Mouse (Mus musculus) midbrain, embryonic 10.5 days (tissue): Measurements from ENCODE around the gene Crebl2. TPM values are rescaled to one million over a fixed set of nuclear protein-coding genes. Genes with fewer than 3 reads are reported as not detected.
A peak's percentile ranks its signal among the peaks of the same experiment; 100 is the strongest.

Experiments used
- DNase-seq: peaks from one replicate; pipeline ENCODE4 v3.0.0-alpha.2; 2017; ENCODE audit warnings: low spot score
- H3K27ac ChIP-seq: fragments of 300-500 bp; sonication (generic); replicated peaks from 2 replicates; pipeline ENCODE4 v1.5.1; 2016; ENCODE audit warnings: mild to moderate bottlenecking
- H3K27me3 ChIP-seq: fragments of 300-500 bp; sonication (generic); 2 replicates; pipeline ENCODE4 v1.6.1; 2016; ENCODE audit warnings: low read depth, mild to moderate bottlenecking; ENCODE audit not compliant: poor library complexity, severe bottlenecking
- H3K36me3 ChIP-seq: fragments of 300-500 bp; sonication (generic); 2 replicates; pipeline ENCODE4 v1.6.1; 2016; ENCODE audit warnings: mild to moderate bottlenecking, moderate library complexity
- H3K4me1 ChIP-seq: fragments of 300-500 bp; sonication (generic); 2 replicates; pipeline ENCODE4 v1.6.1; 2016
- H3K4me3 ChIP-seq: fragments of 300-500 bp; sonication (generic); 2 replicates; pipeline ENCODE4 v1.5.1; 2016; ENCODE audit warnings: mild to moderate bottlenecking, moderate library complexity
- H3K9me3 ChIP-seq: fragments of 300-500 bp; sonication (generic); replicated peaks from 2 replicates; pipeline ENCODE4 v1.6.1; 2016; ENCODE audit warnings: mild to moderate bottlenecking
- WGBS: fragments of 180-500 bp; shearing (Covaris S2); methylation state at CpG from one replicate; pipeline ENCODE4 v1.1.7; 2016; 5-methylcytosine and 5-hydroxymethylcytosine counted together
- polyA plus RNA-seq: library from polyadenylated mRNA; unstranded; fragments of >200 nt; fragmentation: Nextera tagmentation; extraction: Ambion mirVana; gene quantifications from 2 replicates; pipeline ENCODE4 v1.2.1, GENCODE M21; 2016

Crebl2 gene
- polyA plus RNA-seq, 1 experiment from 2014 or later: 1.0 TPM

DNA sequence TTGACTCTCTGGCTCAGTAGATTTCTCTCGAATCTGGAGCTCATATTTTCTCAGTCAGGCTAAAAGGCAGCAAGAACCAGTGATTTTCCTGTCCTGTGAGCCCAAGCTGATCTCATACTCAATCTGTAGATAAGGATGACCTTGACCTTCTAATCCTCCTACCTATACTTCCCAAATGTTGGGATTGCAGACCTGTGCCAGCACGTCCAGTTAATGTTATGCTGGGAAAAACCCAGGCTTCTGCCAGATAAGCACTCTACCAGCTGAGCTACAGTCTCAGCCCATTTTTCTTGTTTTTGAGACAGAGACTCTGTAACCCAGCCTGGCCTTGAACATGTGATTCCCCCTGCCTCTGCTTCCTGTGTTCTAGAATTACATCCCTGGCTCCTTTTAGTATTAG lies 10.4 kb downstream of the Crebl2 start:
- H3K9me3 ChIP-seq: no peaks in the 10 kb centered on the region
- no peaks in the 10 kb centered on the region for H3K4me1 ChIP-seq
- no peak overlapping the region for H3K4me3 ChIP-seq
- H3K27me3 ChIP-seq: no peaks in the 10 kb centered on the region
- DNase-seq: no peak
- H3K36me3 ChIP-seq: no peaks in the 10 kb centered on the region
- WGBS: 78% methylated on average over 2 of the region's 2 CpGs
- H3K27ac ChIP-seq: no peak overlapping the region

- no peak for DNase-seq
- Histone ChIP-seq H3K9me3 (no peaks in the 10 kb centered on the region), H3K27me3 (no peaks in the 10 kb centered on the region), H3K36me3 (no peaks in the 10 kb centered on the region), H3K4me1 (no peaks in the 10 kb centered on the region), H3K4me3 (no peak overlapping the region), H3K27ac (no peak overlapping the region)
- 84% methylated on average over 4 of the region's 4 CpGs for WGBS
Observed at GRCm38 (mm10) chr6:134845726-134846125, 15.8 kb downstream of the Crebl2 start.

DNA sequence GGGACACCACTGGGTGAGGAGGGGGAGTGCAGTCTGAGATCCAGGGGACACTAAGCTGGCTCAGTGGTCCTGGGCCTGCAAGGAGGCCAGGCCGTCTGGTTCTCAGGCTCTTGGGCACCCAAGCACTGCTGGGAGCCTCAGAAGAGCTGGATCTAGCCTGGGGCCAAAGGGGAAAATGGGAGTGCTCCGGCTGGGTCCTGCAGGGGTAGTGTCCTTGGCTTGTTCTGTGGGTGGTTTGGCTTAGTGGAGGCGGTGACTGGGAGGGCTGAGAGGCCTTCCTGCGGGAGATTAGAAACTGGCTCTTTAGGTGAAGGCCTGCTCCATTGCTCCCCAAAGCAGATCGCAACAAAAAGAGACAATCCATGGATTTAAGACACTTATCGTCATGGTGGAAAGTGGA lies 16.4 kb downstream of the Crebl2 start:
- no peaks in the 10 kb centered on the region for H3K9me3 ChIP-seq
- H3K36me3 ChIP-seq: no peaks in the 10 kb centered on the region
- no peak overlapping the region for H3K4me3 ChIP-seq
- H3K27ac ChIP-seq: peak overlapping the region; percentile 42
- H3K4me1 ChIP-seq: no peaks in the 10 kb centered on the region
- DNase-seq: no peak
- no peaks in the 10 kb centered on the region for H3K27me3 ChIP-seq
- 72% methylated on average over 6 of the region's 6 CpGs for WGBS

DNA sequence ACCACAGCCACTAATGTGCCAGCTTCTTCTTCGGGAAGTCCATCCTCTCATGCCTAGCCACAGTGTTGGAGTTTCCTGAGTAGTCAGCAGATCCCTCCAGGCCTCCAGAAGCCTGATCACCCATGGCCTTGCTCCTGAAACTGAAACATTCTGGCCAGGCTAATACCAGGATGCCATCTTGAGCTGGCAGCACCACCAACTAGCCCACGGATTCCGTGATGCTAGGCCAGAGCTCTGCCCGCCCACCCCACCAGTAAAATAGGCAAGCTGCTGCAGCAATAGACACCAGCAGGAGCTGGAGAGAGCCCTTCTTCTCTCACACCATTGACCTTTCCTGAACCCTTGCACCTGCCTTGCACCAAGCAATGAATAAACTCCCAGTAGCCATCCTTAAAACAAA lies 17.6 kb downstream of the Crebl2 start:
- no peaks in the 10 kb centered on the region for H3K9me3 ChIP-seq
- no peak overlapping the region for H3K27ac ChIP-seq
- H3K27me3 ChIP-seq: no peaks in the 10 kb centered on the region
- 90% methylated on average over 4 of the region's 4 CpGs for WGBS
- DNase-seq: no peak
- no peak overlapping the region for H3K4me3 ChIP-seq
- H3K36me3 ChIP-seq: no peaks in the 10 kb centered on the region
- H3K4me1 ChIP-seq: no peaks in the 10 kb centered on the region

GRCm38 (mm10) chr6:134848197-134848890 lies 18.4 kb downstream of the Crebl2 start:
- Histone ChIP-seq H3K36me3 (no peaks in the 10 kb centered on the region), H3K4me3 (no peak overlapping the region), H3K9me3 (no peaks in the 10 kb centered on the region), H3K27ac (no peak overlapping the region), H3K4me1 (no peaks in the 10 kb centered on the region), H3K27me3 (no peaks in the 10 kb centered on the region)
- DNase-seq: peak; percentile 30
- 78% methylated on average over 5 of the region's 5 CpGs for whole genome bisulfite sequencing

DNA sequence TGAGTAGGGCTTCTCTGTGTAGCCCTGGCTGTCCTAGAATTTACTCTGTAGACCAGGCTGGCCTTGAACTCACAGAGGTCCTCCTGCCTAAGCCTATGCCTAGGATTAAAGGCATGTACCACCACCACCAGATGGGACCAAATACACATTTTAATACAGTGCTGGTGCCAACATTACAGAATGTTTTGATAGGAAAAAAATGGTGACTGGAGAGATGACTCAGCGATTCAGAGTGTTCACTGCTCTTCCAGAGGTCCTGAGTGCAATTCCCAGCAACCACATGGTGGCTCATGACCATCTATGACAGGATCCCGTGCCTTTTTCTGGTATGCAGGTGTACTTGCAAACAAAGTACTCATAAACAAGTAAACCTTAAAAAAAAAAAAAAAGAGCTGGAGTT lies 19.5 kb downstream of the Crebl2 start:
- Histone ChIP-seq H3K27me3 (no peaks in the 10 kb centered on the region), H3K9me3 (no peaks in the 10 kb centered on the region), H3K4me1 (peaks cover 7% of the 10 kb centered on the region), H3K27ac (no peak overlapping the region), H3K36me3 (no peaks in the 10 kb centered on the region), H3K4me3 (no peak overlapping the region)
- 84% methylated on average over 2 of the region's 2 CpGs for WGBS
- no peak for DNase-seq

- H3K27me3 ChIP-seq: no peaks in the 10 kb centered on the region
- no peak overlapping the region for H3K4me3 ChIP-seq
- H3K9me3 ChIP-seq: no peaks in the 10 kb centered on the region
- H3K36me3 ChIP-seq: no peaks in the 10 kb centered on the region
- no peak overlapping the region for H3K27ac ChIP-seq
- WGBS: 87% methylated on average over 3 of the region's 3 CpGs
- H3K4me1 ChIP-seq: peaks cover 12% of the 10 kb centered on the region
- DNase-seq: no peak
Observed at GRCm38 (mm10) chr6:134849985-134850384, 20.0 kb downstream of the Crebl2 start.

DNA sequence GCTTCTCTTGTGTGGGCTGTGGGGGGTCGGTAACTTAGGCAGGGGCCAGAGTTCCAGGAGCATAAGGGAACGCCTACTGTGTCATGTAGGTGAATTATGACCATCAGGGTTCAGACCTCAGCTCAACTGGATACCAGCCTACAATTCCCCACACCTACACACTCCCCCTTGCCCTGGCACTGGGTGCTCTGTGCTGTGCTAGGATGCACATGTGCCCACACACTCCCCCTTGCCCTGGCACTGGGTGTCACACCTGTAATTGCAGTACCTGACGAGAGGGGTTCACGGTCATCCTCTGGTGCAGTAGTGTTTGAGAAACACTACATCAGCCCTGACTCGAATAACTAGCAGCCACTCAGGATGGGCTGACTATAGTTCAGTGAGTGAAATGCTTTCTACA lies 24.8 kb downstream of the Crebl2 start:
- DNase-seq: no peak
- Histone ChIP-seq H3K36me3 (no peaks in the 10 kb centered on the region), H3K9me3 (no peaks in the 10 kb centered on the region), H3K27me3 (no peaks in the 10 kb centered on the region), H3K4me3 (no peak overlapping the region), H3K27ac (no peak overlapping the region), H3K4me1 (peaks cover 12% of the 10 kb centered on the region)
- WGBS: 84% methylated on average over 5 of the region's 5 CpGs

DNA sequence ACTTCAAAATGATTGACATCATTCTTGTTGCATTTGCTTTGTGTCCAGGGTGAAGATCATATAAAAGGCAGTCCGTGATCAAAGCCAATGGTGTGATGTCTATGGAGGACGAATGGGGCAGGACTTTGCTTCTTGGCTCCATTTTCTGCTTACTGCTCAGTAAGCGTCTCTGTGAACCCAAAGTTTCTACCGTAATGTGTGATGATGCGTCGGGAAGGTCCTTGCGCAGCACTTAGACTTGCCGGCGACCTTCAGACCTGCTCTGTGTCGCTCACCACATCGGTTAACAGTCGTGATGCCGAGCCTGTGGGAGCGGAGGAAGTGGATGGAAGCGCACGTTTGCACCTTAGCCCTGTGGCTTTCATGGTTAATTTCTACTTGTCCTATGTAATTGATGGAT lies 26.0 kb downstream of the Crebl2 start:
- no peaks in the 10 kb centered on the region for H3K27me3 ChIP-seq
- DNase-seq: no peak
- 92% methylated on average over 16 of the region's 16 CpGs for whole genome bisulfite sequencing
- no peaks in the 10 kb centered on the region for H3K9me3 ChIP-seq
- peaks cover 16% of the 10 kb centered on the region for H3K4me1 ChIP-seq
- no peak overlapping the region for H3K4me3 ChIP-seq
- no peak overlapping the region for H3K27ac ChIP-seq
- no peaks in the 10 kb centered on the region for H3K36me3 ChIP-seq

DNA sequence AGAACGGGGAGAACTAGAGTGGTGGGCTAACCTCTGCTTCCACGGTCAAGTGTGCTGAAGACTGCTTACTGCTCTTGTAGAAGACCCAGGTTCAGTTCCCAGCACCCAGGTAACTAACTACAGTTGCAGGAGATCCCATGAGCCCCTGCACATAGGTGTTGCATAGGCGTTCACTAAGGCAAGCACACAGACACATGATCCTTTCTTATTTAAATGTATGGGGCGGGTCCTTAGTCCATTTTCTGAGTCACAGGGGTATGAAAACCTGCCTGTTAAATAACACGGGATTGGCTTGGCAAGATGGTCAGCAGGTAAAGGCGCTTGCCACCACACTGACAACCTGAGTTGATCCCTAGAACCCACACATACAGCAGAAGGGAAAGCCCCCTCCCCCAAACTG lies 29.1 kb downstream of the Crebl2 start:
- no peaks in the 10 kb centered on the region for H3K36me3 ChIP-seq
- whole genome bisulfite sequencing: 87% methylated on average over 6 of the region's 6 CpGs
- DNase-seq: no peak
- no peak overlapping the region for H3K4me3 ChIP-seq
- H3K27me3 ChIP-seq: no peaks in the 10 kb centered on the region
- H3K9me3 ChIP-seq: no peaks in the 10 kb centered on the region
- peaks cover 32% of the 10 kb centered on the region for H3K4me1 ChIP-seq
- H3K27ac ChIP-seq: no peak overlapping the region

DNA sequence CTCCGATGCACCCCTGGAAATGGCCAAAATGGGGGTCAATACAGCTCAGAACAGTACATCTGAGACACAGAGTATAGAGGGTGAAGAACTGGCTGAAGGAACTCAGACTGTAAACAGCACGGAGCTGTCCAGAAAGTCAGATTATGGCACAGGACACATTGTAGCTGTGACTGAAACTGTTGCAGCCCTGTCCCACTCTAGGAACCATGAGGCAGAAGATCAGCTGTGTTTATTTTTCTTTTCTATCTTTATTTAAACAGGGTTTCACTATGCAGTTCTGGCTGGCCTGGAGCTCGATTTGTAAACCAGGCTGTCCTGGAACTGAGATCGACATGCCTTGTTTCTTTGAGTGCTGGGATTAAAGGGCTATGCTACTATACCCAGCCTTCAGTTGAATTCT lies 30.3 kb downstream of the Crebl2 start:
- 81% methylated on average over 4 of the region's 4 CpGs for WGBS
- Histone ChIP-seq H3K27me3 (no peaks in the 10 kb centered on the region), H3K4me1 (peaks cover 23% of the 10 kb centered on the region), H3K9me3 (no peaks in the 10 kb centered on the region), H3K4me3 (no peak overlapping the region), H3K36me3 (no peaks in the 10 kb centered on the region), H3K27ac (no peak overlapping the region)
- no peak for DNase-seq

DNA sequence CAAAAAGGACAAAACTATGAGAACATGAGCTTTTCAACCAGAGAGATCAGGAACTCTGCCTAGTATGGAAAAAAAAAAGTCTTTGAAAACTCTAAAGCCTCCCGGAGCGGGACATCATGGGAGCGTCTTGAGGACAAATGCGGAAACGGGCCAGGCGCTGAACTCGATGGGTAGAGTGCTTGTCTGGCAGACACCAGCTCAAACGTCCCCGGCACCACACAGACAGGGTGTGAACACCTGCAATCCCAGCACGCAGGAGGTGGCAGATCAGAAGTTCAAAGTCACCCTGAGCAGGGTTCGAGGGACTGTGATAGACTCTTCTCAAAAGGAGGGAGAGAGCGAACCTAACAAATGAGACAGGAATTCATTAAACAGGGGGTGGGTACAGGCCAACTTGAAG lies 31.4 kb downstream of the Crebl2 start:
- Histone ChIP-seq H3K27ac (0 out of 2 replicates have a peak overlapping the region, but pooled peaks have one; percentile 79), H3K4me3 (no peak overlapping the region), H3K9me3 (no peaks in the 10 kb centered on the region), H3K27me3 (no peaks in the 10 kb centered on the region), H3K4me1 (peaks cover 23% of the 10 kb centered on the region), H3K36me3 (peaks cover 6% of the 10 kb centered on the region)
- 88% methylated on average over 12 of the region's 12 CpGs for WGBS
- no peak for DNase-seq

GRCm38 (mm10) chr6:134862671-134863104 lies 32.7 kb downstream of the Crebl2 start:
- 31% methylated on average over 13 of the region's 13 CpGs for WGBS
- peaks cover 19% of the 10 kb centered on the region for H3K36me3 ChIP-seq
- peak; percentile 63 for DNase-seq

More at GRCm38 (mm10) chr6:134862671-134863104, 32.7 kb downstream of the Crebl2 start:
- peak overlapping the region; percentile 79 for H3K27ac ChIP-seq
- H3K9me3 ChIP-seq: no peaks in the 10 kb centered on the region
- H3K4me3 ChIP-seq: peak overlapping the region; percentile 44
- H3K4me1 ChIP-seq: peaks cover 23% of the 10 kb centered on the region
- H3K27me3 ChIP-seq: no peaks in the 10 kb centered on the region
